Mouse (Mus musculus) right cerebral cortex, adult 2 months (tissue): ENCODE measurements around the gene 3110082I17Rik.
"Not testable (repeated sequence)": the region's sequence is repeated elsewhere in the genome, so short reads cannot be mapped to it uniquely, and the experiment has no call there.

Source experiments
- DNase-seq, 2 experiments: peaks; one replicate each; pipeline ENCODE4 v3.0.0; 2021 to 2022; ENCODE audit warnings: low spot score in 2 of 2

3110082I17Rik gene

GRCm38 (mm10) chr5:139395528-139395927 is 64.8 kb downstream of the 3110082I17Rik start:
- DNase-seq, result no peak

GRCm38 (mm10) chr5:139394399-139394798 is 65.9 kb downstream of the 3110082I17Rik start:
- DNase-seq, result no peak

DNA sequence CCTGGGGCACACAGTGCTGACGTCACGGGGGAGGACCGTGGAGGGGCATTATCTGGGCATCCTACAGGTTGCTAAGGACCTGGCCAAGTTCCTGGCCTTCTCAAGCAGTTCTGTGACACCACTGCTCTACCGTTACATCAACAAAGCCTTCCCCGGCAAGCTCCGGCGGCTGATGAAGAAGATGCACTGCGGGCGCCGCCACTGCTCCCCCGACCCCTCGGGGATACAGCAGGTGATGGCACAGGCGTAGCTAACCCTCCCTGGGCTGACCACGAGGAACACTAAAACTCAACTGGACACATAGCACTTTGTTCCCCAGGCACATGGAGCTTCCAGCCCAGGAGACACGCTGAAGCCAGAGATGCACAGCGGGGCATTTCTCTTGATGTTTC is 67.1 kb downstream of the 3110082I17Rik start:
- DNase-seq, result no peak

DNA sequence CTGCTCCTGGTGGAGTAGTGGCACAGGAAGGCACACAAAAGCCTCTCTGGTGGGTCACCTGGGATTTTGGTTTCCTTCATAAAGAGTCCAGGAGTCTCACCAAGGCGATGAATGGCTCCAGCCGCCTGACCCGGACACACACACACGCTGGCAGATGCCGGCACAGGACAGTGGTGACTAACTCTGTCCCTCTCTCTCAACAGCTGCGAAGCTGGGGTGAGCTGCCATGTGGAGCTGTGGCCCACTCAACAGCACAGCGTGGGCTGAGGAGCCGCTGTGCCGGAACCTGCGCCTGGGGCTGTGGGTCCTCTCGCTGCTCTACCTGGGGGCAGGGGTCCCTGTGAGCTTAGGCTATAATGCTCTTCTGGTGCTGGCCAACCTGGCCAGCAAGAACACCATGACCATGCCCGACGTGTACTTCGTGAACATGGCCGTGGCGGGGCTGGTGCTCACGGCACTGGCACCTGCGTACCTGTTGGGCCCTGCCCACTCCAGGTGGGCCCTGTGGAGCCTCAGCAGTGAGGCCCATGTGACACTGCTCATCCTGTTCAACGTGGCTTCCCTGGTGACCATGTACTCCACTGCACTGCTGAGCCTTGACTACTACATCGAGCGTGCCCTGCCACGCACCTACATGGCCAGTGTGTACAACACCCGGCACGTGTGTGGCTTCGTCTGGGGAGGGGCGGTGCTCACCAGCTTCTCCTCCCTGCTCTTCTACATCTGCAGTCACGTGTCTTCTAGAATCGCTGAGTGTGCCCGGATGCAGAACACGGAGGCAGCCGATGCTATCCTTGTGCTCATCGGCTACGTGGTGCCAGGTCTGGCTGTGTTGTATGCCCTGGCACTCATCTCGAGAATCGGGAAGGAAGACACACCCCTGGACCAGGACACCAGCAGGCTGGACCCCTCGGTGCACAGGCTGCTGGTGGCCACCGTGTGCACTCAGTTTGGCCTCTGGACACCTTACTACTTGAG is 67.8 kb downstream of the 3110082I17Rik start:
- DNase-seq, result no peak

DNA sequence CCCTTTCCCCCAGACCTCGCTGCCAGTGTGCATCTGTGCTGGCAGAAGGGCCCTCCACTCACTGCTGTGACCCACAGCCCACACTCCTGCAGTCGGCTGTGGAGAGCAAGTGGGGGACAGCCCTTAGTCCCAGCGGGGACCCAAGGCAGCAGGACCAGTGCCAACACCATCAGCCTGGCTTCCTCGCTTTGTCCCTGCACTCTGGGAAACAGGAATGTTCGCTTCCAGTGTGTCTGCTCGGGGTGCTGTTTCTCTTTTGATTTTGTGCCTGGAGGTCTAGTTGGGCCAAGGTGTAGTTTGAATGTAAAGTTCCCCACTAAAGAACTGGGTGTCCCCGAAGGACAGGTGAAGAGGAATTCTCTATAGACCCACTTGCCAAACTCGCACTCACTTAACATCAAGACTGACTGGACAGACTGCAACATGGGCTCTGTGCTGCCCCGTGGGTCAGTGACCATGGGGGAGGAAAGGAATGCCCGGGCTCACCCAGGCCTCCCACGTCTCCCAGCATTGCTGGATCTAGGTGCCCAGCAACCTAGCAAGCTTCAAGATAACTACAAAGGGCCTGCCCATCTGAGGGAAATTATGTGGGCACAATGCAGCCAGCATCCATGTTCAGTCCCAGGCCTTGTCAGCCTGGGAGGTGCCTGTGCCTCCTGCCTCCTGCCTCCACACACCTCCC is 68.9 kb downstream of the 3110082I17Rik start:
- no peak for DNase-seq

DNA sequence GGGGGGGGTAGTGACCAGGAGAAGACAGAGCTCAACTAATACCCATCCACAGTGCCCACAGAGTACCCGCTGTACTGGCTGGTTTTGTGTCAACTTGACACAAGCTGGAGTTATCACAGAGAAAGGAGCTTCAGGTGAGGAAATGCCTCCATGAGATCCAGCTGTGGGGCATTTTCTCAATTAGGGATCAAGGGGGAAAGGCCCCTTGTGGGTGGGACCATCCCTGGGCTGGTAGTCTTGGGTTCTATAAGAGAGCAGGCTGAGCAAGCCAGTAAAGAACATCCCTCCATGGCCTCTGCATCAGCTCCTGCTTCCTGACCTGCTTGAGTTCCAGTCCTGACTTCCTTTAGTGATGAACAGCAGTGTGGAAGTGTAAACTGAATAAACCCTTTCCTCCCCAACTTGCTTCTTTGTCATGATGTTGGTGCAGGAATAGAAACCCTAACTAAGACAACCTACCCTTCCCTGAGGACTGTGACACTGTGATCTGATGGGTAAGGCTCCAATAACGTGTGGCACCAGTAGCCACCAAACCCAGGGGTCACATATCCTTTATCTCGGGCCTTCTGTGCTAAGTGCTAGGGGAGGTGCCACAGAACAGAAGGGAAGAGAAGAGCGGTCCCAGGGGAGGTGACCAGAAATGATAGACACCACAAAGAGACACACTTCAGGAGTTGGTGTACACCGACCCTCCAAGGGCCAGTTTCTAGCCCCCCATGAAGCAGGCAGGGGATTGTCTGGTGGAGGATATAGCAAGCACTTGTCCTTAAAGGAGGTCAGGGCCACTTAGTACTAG is 69.8 kb downstream of the 3110082I17Rik start:
- DNase-seq, result not testable (repeated sequence)

DNA sequence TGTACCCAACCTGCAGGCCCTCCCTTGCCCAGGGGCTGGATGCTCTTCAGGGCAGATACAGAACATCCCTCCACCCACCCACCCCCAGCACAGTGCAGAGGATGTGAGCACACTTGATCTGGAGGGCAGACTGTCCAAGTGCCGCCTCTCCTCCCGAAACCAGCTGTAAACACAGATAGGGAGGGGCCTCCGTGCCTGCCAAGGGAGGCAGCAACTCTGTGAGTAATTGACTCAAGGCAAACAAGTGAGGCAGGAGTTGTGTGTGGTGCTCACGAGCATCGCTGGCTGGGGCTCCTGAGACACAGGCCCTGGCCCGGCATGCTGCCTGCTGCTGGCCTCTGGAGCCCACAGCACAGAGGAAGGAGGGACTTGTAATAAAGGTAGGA is 70.7 kb downstream of the 3110082I17Rik start:
- DNase-seq, result no peak

- DNase-seq, result no peak
Measured at GRCm38 (mm10) chr5:139388694-139389675, 71.3 kb downstream of the 3110082I17Rik start.

GRCm38 (mm10) chr5:139388195-139388570 is 72.1 kb downstream of the 3110082I17Rik start:
- DNase-seq, result no peak

DNA sequence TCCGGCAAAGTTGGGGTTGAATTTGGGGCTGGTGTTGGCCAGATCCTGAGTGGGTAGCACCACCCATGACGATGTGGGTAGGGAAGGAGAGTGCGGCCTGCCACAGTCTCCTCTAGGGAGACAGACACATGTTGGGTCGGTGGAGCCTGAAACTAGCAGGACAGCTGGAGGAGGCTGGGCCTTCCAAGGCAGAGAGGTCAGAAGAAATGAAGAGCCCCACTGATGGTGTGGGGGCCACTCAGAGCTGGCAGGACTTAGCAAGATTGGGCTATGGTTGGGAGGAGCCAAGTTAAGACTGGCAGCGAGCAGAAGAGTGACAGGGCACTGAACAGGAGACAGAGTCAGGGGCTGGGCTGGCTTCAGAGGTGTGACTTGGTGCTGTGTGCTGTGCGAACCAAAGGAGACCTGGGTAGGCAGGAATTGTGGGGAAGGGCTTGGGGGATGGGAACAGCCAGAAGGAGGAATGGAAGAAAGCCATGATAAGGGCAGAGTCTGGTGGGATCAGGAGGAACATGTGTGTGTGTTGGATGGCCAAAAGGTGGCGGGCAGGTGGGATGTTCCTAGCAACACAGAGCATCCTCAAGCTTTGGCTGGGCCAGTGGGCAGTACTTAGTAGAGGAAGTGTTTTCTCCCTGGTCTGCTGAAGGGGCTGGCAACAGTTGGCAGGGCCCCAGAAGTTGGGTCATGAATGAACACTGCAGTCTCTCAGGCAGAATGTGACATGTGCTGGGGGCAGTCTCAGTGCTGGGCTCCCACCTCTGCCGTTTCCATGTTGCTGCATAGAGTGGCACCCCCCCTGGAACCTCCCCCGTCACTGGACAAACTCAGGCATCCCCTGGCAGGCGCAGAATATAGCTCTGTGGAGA is 72.8 kb downstream of the 3110082I17Rik start:
- DNase-seq, result no peak

- DNase-seq, result no peak
Measured at GRCm38 (mm10) chr5:139386047-139386446, 74.3 kb downstream of the 3110082I17Rik start.

GRCm38 (mm10) chr5:139384531-139384930 is 75.8 kb downstream of the 3110082I17Rik start:
- no peak for DNase-seq

DNA sequence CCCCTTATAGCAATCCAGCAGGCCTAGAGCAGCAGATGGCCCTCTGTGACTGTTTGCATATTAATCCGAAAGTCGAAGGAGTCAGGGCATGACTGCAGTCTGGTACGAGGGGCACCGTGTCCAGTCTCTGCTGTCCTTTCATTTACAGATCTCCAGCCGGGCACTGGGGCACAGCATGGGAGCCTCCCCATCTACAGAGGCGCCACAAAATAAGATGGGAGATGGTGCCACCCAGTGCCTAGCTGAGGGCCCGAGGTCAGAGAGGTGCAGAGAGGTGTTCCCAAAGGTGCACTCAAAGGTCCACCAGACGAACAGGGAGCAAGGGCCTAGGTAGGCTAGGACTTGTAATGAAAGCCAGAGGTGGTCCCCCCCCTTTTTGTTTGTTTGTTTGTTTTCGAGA is 77.1 kb downstream of the 3110082I17Rik start:
- DNase-seq, result no peak

DNA sequence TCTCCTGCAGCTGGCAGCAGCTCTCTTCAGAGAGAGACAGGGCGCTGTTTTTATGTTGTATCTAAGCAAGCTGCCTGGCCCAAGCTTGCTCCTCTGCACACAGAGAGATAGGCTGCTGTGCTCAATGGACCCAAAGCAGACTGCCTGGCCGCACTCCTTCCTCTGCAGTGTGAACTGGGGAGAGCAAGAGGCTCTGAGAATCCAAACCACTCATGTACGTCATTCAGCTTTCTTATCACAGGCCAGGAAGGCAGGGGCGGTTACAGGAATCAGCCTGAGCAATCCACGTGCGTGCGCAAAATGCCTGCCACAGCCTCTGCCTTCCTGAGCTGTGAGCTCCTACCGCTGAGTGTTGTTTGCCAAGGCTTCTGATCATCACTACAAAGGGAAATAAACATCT is 77.6 kb downstream of the 3110082I17Rik start:
- DNase-seq, result peak; percentile 74 to 80

- DNase-seq, result no peak
Measured at GRCm38 (mm10) chr5:139381586-139382513, 78.5 kb downstream of the 3110082I17Rik start.

- DNase-seq, result peak; percentile 82 to 85
Measured at GRCm38 (mm10) chr5:139380385-139381248, 79.7 kb downstream of the 3110082I17Rik start.

DNA sequence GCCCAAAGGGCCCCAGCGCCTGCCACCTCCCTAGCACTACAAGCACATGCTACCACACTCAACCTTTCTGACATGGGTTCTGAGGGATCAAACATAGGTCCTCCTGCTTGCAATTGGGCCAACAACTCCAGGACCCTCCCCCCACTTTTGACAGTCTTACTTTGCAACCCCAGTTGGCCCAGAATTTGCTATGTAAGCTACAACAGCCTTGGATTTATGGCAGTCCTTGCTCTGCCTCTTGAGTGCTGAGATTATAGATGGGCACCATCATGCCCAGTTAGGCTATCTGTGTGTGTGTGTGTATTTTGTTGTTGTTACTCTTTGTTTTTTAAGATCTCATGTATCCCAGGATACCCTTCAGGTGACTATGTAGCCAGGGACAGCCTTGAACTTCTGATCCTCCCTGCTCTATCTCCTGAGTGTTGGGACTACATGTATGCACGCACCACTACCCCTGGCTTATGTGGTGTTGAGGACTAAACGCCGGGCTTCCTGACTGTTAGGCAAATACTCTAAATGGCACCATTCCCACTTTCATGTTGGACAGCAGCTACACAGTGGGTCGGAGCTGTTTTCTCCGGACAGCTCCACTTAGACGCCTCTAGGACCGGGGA is 80.4 kb downstream of the 3110082I17Rik start:
- no peak for DNase-seq
